Mouse (Mus musculus) CH12.LX (cell line): ENCODE measurements around the gene Ubtd2. TPM values are rescaled to one million over a fixed set of nuclear protein-coding genes. Genes with fewer than 3 reads are reported as not detected.

ENCODE experiments used
- DNase-seq: peaks from one replicate; pipeline ENCODE4 v3.0.0-alpha.2; 2013; ENCODE audit errors: extremely low read depth
- H3K27ac ChIP-seq: 2 replicates; pipeline ENCODE4 v1.5.1; 2012; ENCODE audit warnings: low read depth, mild to moderate bottlenecking, control low read depth, moderate library complexity; ENCODE audit not compliant: insufficient read depth
- H3K27me3 ChIP-seq: replicated peaks from 2 replicates; pipeline ENCODE3; 2012; ENCODE audit warnings: inconsistent platforms
- H3K36me3 ChIP-seq, 2 experiments: replicated peaks in 1 of 2; 2 replicates each; pipeline versions ENCODE3 to v1.6.1; 2012; ENCODE audit warnings: inconsistent platforms in 1 of 2, low read length in 1 of 2, mild to moderate bottlenecking in 1 of 2, mixed read lengths in 1 of 2, moderate library complexity in 1 of 2; ENCODE audit not compliant: control insufficient read depth in 1 of 2, insufficient read depth in 1 of 2
- H3K4me1 ChIP-seq, 2 experiments: 2 replicates each; pipeline ENCODE4 v1.6.1; 2012; ENCODE audit warnings: inconsistent platforms in 1 of 2, moderate library complexity in 1 of 2; ENCODE audit not compliant: insufficient read depth in 2 of 2, control insufficient read depth in 1 of 2
- H3K4me2 ChIP-seq: 2 replicates; pipeline ENCODE4 v1.6.1; 2012; ENCODE audit warnings: low read depth, mild to moderate bottlenecking, control low read depth; ENCODE audit not compliant: poor library complexity, insufficient read depth, severe bottlenecking
- H3K4me3 ChIP-seq, 3 experiments: fragments of 150-350 bp in 1 of 3; sonication (generic) in 1 of 3; replicated peaks in 1 of 3; 2 replicates each; pipeline versions ENCODE3 to v1.5.1; 2011 to 2012; ENCODE audit warnings: low read depth in 2 of 3, low read length in 2 of 3, mild to moderate bottlenecking in 2 of 3, moderate library complexity in 2 of 3, control low read depth in 1 of 3, improper control_type of control experiment in 1 of 3, inconsistent platforms in 1 of 3, mixed read lengths in 1 of 3; ENCODE audit not compliant: poor library complexity in 1 of 3
- H3K79me2 ChIP-seq: replicated peaks from 2 replicates; pipeline ENCODE4 v1.6.1; 2012; ENCODE audit warnings: mild to moderate bottlenecking, moderate library complexity; ENCODE audit not compliant: control insufficient read depth, poor library complexity, insufficient read depth, severe bottlenecking; ENCODE audit errors: extremely low read depth
- H3K9ac ChIP-seq: 2 replicates; pipeline ENCODE4 v1.6.1; 2012; ENCODE audit warnings: low read depth, mild to moderate bottlenecking, control low read depth, moderate library complexity; ENCODE audit not compliant: insufficient read depth
- H3K9me3 ChIP-seq: replicated peaks from 2 replicates; pipeline ENCODE3; 2012; ENCODE audit warnings: low read length, inconsistent platforms, mixed read lengths
- BHLHE40 ChIP-seq: IDR thresholded peaks from 2 replicates; pipeline ENCODE4 v1.6.1; 2011; ENCODE audit warnings: mild to moderate bottlenecking, low read depth, low read length, improper control_type of control experiment
- ELF1 ChIP-seq: IDR thresholded peaks from 2 replicates; pipeline ENCODE4 v1.6.1; 2014; ENCODE audit warnings: low read depth, mild to moderate bottlenecking, inconsistent platforms, low read length, improper control_type of control experiment
- EP300 ChIP-seq: IDR thresholded peaks from 2 replicates; pipeline ENCODE4 v1.6.1; 2011; ENCODE audit warnings: low read length, improper control_type of control experiment
- ETS1 ChIP-seq: conservative IDR thresholded peaks from 2 replicates; pipeline ENCODE4 v1.6.1; 2012; ENCODE audit warnings: low read depth, mild to moderate bottlenecking, inconsistent platforms, low read length, improper control_type of control experiment, moderate library complexity
- HCFC1 ChIP-seq: IDR thresholded peaks from 2 replicates; pipeline ENCODE4 v1.6.1; 2012; ENCODE audit warnings: low read depth, mild to moderate bottlenecking, inconsistent platforms, low read length, improper control_type of control experiment
- JUN ChIP-seq: IDR thresholded peaks from 2 replicates; pipeline ENCODE4 v1.6.1; 2011; ENCODE audit warnings: low read depth, mild to moderate bottlenecking, low read length, improper control_type of control experiment, moderate library complexity; ENCODE audit not compliant: insufficient read depth
- KAT2A ChIP-seq: IDR thresholded peaks from 2 replicates; pipeline ENCODE4 v1.6.1; 2012; ENCODE audit warnings: low read length, improper control_type of control experiment, inconsistent platforms; ENCODE audit not compliant: insufficient replicate concordance
- MAZ ChIP-seq: IDR thresholded peaks from 2 replicates; pipeline ENCODE4 v1.6.1; 2012; ENCODE audit warnings: low read depth, mild to moderate bottlenecking, inconsistent platforms, low read length, improper control_type of control experiment, moderate library complexity
- MYC ChIP-seq: IDR thresholded peaks from 2 replicates; pipeline ENCODE4 v1.6.1; 2011; ENCODE audit warnings: low read depth, mild to moderate bottlenecking, improper control_type of control experiment, low read length
- NELFE ChIP-seq: IDR thresholded peaks from 2 replicates; pipeline ENCODE4 v1.6.1; 2011; ENCODE audit warnings: low read depth, low read length, improper control_type of control experiment
- NRF1 ChIP-seq: IDR thresholded peaks from 2 replicates; pipeline ENCODE4 v1.6.1; 2014; ENCODE audit warnings: low read depth, mild to moderate bottlenecking, inconsistent platforms, low read length, improper control_type of control experiment, moderate library complexity
- PAX5 ChIP-seq: IDR thresholded peaks from 2 replicates; pipeline ENCODE4 v1.6.1; 2012; ENCODE audit warnings: low read length, inconsistent platforms, mixed read lengths
- RAD21 ChIP-seq: IDR thresholded peaks from 2 replicates; pipeline ENCODE4 v1.6.1; 2011; ENCODE audit warnings: low read depth, mild to moderate bottlenecking, low read length, improper control_type of control experiment, moderate library complexity
- RCOR1 ChIP-seq: conservative IDR thresholded peaks from 2 replicates; pipeline ENCODE4 v1.6.1; 2012; ENCODE audit warnings: low read depth, mild to moderate bottlenecking, inconsistent platforms, low read length, improper control_type of control experiment
- SIN3A ChIP-seq: IDR thresholded peaks from 2 replicates; pipeline ENCODE4 v1.6.1; 2012; ENCODE audit warnings: low read length, improper control_type of control experiment, inconsistent platforms
- TBP ChIP-seq: conservative IDR thresholded peaks from 2 replicates; pipeline ENCODE4 v1.6.1; 2011; ENCODE audit warnings: low read depth, low read length, improper control_type of control experiment
- UBTF ChIP-seq: IDR thresholded peaks from 2 replicates; pipeline ENCODE4 v1.6.1; 2012; ENCODE audit warnings: low read depth, mild to moderate bottlenecking, inconsistent platforms, low read length, improper control_type of control experiment, moderate library complexity
- USF1 ChIP-seq: IDR thresholded peaks from 2 replicates; pipeline ENCODE4 v1.6.1; 2014; ENCODE audit warnings: low read depth, mild to moderate bottlenecking, inconsistent platforms, low read length, improper control_type of control experiment
- USF2 ChIP-seq: conservative IDR thresholded peaks from 2 replicates; pipeline ENCODE4 v1.6.1; 2011; ENCODE audit warnings: low read depth, low read length, improper control_type of control experiment
- ZC3H11A ChIP-seq: IDR thresholded peaks from 2 replicates; pipeline ENCODE4 v1.6.1; 2012; ENCODE audit warnings: low read depth, mild to moderate bottlenecking, inconsistent platforms, low read length, improper control_type of control experiment
- ZKSCAN1 ChIP-seq: IDR thresholded peaks from 2 replicates; pipeline ENCODE4 v1.6.1; 2012; ENCODE audit warnings: low read depth, inconsistent platforms, low read length, improper control_type of control experiment, borderline replicate concordance
- ZMIZ1 ChIP-seq: IDR thresholded peaks from 2 replicates; pipeline ENCODE4 v1.6.1; 2012; ENCODE audit warnings: low read depth, mild to moderate bottlenecking, inconsistent platforms, low read length, improper control_type of control experiment
- dilution Hi-C: fragments of 300-500 bp; cut with MboI; formaldehyde crosslinking; loops from 2 replicates; pipeline ENCODE4 v1.14.3; 2020; ENCODE audit warnings: low sequenced_read_pairs; ENCODE audit not compliant: extremely low pct_unique_long_range_greater_than_20kb, extremely low pct_ligation_motif_present
- in situ Hi-C: fragments of 300-500 bp; cut with MboI; formaldehyde crosslinking; loops from 3 replicates; pipeline ENCODE4 v1.14.3; 2019; ENCODE audit warnings: low sequenced_read_pairs, low pct_ligation_motif_present, low pct_unique_long_range_greater_than_20kb, mixed read lengths
- polyA plus RNA-seq: library from polyadenylated mRNA; unstranded; fragments of >175 nt; gene quantifications from 2 replicates; pipeline ENCODE4 v1.2.1, GENCODE M21; 2012; ENCODE audit warnings: low read depth; ENCODE audit not compliant: insufficient read length
- total RNA-seq, 2 experiments: library from RNA; depleted of rRNA; stranded (reverse); fragments of 300-350 nt in 1 of 2; fragments of >200 nt in 1 of 2; gene quantifications; 2 replicates each; pipeline ENCODE4 v1.2.3; 2012 to 2014

Gene Ubtd2
- total and polyA plus RNA-seq, 3 experiments: 10.3 to 18.2 (median 17.8) TPM

- DNase-seq: no peak
- Histone ChIP-seq H3K27me3 (no peaks in the 10 kb centered on the region), H3K4me2 (no peak overlapping the region), H3K4me3 (no peak overlapping the region), H3K27ac (no peak overlapping the region), H3K9ac (no peak overlapping the region), H3K9me3 (no peaks in the 10 kb centered on the region), H3K79me2 (no peaks in the 10 kb centered on the region), H3K36me3 (peaks cover 6 to 68% of the 10 kb centered on the region in 2 experiments), H3K4me1 (peaks cover 25 to 94% of the 10 kb centered on the region in 2 experiments)
- dilution Hi-C loops: no loop called here
- TF ChIP-seq NELFE (no peak), ETS1 (no peak)
- in situ Hi-C loops: no loop called here
These were observed 95.9 kb downstream of the Ubtd2 start for GRCm38 (mm10) chr11:32551056-32551455.

DNA sequence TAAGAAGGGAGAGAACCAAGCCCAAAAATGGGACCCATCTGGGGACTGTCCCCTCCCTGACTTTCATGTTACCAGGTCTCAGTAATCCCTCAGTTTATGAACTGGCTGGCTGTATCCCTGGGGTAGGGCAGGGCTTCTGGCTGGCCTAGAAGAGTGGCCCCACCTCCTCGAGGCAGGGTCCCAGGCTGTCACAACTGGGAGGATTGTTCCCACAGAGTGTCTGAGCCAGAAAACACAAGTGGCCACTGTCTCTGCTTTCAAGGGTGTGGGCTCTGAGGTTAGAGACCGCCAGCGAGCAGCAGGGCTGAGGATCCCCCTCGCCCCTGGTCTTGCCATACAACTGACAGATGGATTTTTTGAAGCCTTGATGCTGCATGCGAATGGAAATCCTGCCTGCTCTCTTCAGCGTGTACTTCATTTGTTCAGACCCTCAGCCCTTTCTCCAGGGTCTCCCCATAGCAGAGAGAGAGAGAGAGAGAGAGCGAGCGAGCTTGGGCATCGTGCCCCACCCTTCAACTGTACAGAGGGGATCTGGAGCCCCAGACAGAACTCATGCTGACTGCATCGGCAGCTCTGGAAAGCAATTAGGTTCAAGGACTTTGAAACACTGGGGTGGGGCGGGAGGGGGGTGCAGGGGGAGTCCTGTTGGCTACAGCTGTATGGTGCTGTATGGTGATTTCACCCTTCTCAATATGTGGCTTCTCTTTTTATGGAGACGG is 96.6 kb downstream of the Ubtd2 start:
- in situ Hi-C loops: no loop called here
- H3K79me2 ChIP-seq: no peaks in the 10 kb centered on the region
- DNase-seq: no peak
- no peak overlapping the region for H3K9ac ChIP-seq
- H3K4me3 ChIP-seq: no peak overlapping the region
- H3K4me1 ChIP-seq: peaks cover 25 to 94% of the 10 kb centered on the region in 2 experiments
- no peaks in the 10 kb centered on the region for H3K9me3 ChIP-seq
- no peak overlapping the region for H3K27ac ChIP-seq
- dilution Hi-C loops: no loop called here
- no peaks in the 10 kb centered on the region for H3K27me3 ChIP-seq
- H3K36me3 ChIP-seq: peaks cover 11 to 68% of the 10 kb centered on the region in 2 experiments
- no peak for TF ChIP-seq UBTF
- TF ChIP-seq MYC: no peak
- no peak for TF ChIP-seq NRF1
- no peak for TF ChIP-seq KAT2A
- TF ChIP-seq TBP: no peak
- no peak for TF ChIP-seq RCOR1
- no peak for TF ChIP-seq RAD21
- H3K4me2 ChIP-seq: no peak overlapping the region

DNA sequence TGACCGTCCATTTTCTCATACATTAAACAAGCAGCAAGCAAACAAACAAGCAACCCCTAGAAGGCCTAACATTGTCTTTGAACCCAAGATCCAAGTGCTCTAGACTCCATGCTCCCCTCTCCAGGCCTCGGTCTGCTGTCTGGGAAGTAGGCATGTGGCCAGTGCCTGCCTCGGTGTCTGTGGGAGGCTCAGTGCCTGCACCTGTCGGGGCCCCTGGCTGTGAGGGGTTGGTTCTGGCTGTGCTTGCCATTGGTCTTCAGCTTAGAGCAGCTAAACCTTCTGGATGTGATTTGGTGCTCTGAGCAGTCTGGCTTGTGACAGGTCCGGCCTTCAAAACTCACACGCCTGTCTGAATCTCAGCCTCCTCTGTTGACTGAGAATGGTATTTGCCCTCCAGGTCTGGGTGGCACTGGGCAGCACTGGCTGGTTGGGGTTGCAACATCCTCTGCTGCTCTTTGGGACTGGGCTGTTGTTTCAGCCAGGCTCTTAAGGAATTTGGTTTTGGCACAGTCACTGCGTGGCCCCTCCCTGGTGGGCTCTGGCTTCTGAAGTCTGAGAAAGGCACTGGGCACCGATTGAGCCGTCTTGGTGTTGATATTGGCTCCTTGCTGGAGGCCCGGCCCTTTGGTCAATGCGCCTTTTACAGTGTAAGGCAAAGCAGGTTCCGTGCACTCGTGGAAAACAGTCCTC is 97.4 kb downstream of the Ubtd2 start:
- no peak for DNase-seq
- TF ChIP-seq ETS1 (no peak), SIN3A (no peak), NELFE (no peak), ZMIZ1 (no peak), ZC3H11A (no peak), ELF1 (no peak), PAX5 (no peak), EP300 (no peak), ZKSCAN1 (no peak), HCFC1 (no peak), JUN (no peak), BHLHE40 (no peak), MYC (no peak), USF2 (no peak), MAZ (no peak), USF1 (no peak)
- TF ChIP-seq, all 38 proteins: peak for 0
- Histone ChIP-seq H3K9ac (no peak overlapping the region), H3K27ac (no peak overlapping the region), H3K4me3 (no peak overlapping the region), H3K4me2 (no peak overlapping the region), H3K79me2 (no peaks in the 10 kb centered on the region), H3K9me3 (no peaks in the 10 kb centered on the region), H3K27me3 (no peaks in the 10 kb centered on the region), H3K4me1 (peaks cover 25 to 94% of the 10 kb centered on the region in 2 experiments), H3K36me3 (peaks cover 13 to 68% of the 10 kb centered on the region in 2 experiments)
- dilution Hi-C loops: no loop called here
- in situ Hi-C loops: no loop called here
